Mouse (Mus musculus) forebrain, postnatal 0 days (tissue): ENCODE measurements at regions not wholly inside any gene's neighbourhood (a gene's known extent, or its start where the extent isn't known, plus 50 kb on each side); places are given as distances from the start of the nearest gene placed in this dataset.
"Not testable (repeated sequence)": the region's sequence is repeated elsewhere in the genome, so short reads cannot be mapped to it uniquely, and the experiment has no call there.

Experiments
- ATAC-seq: fragments of 200-750 bp; cut with Nextera tagmentation; 2 replicates; pipeline ENCODE4 v1.8.0; 2017; ENCODE audit warnings: mild to moderate bottlenecking, moderate library complexity
- DNase-seq: peaks from one replicate; pipeline ENCODE4 v3.0.0-alpha.2; 2015
- H3K27ac ChIP-seq: fragments of 300-500 bp; sonication (generic); 2 replicates; pipeline ENCODE4 v1.5.1; 2014; ENCODE audit warnings: low read depth, mild to moderate bottlenecking, antibody characterized with exemption, low read length, moderate library complexity, mixed read lengths
- H3K27me3 ChIP-seq: fragments of 300-500 bp; sonication (generic); 2 replicates; pipeline ENCODE4 v1.6.1; 2014; ENCODE audit warnings: mild to moderate bottlenecking, low read length, mixed read lengths; ENCODE audit not compliant: insufficient read depth
- H3K36me3 ChIP-seq: fragments of 300-500 bp; sonication (generic); 2 replicates; pipeline ENCODE4 v1.6.1; 2014; ENCODE audit warnings: mild to moderate bottlenecking, moderate library complexity; ENCODE audit not compliant: insufficient read depth
- H3K4me1 ChIP-seq: fragments of 300-500 bp; sonication (generic); 2 replicates; pipeline ENCODE4 v1.6.1; 2014; ENCODE audit warnings: antibody characterized with exemption; ENCODE audit not compliant: insufficient read depth
- H3K4me2 ChIP-seq: fragments of 300-500 bp; sonication (generic); 2 replicates; pipeline ENCODE4 v1.6.1; 2014; ENCODE audit warnings: low read depth, mild to moderate bottlenecking, moderate library complexity
- H3K4me3 ChIP-seq: fragments of 300-500 bp; sonication (generic); 2 replicates; pipeline ENCODE4 v1.5.1; 2014; ENCODE audit warnings: low read depth, low read length, mixed read lengths
- H3K9ac ChIP-seq: fragments of 300-500 bp; sonication (generic); 2 replicates; pipeline ENCODE4 v1.6.1; 2014; ENCODE audit warnings: mild to moderate bottlenecking
- H3K9me3 ChIP-seq: fragments of 300-500 bp; sonication (generic); 2 replicates; pipeline ENCODE4 v1.6.1; 2016; ENCODE audit warnings: low read length
- CTCF ChIP-seq: sonication (generic); IDR thresholded peaks from 2 replicates; pipeline ENCODE4 v1.5.1; 2016; ENCODE audit warnings: antibody characterized with exemption, control low read depth, low read depth
- WGBS: fragments of 180-500 bp; shearing (Covaris S2); extraction: QIAGEN DNeasy Blood & Tissue Kit; methylation state at CpG from one replicate; pipeline ENCODE4 v1.1.7; 2014; 5-methylcytosine and 5-hydroxymethylcytosine counted together

GRCm38 (mm10) chr12:119527760-119528159 is 213.7 kb downstream of the Macc1 start:
- Histone ChIP-seq H3K36me3 (no peaks in the 10 kb centered on the region), H3K9me3 (no peaks in the 10 kb centered on the region), H3K27ac (no peak overlapping the region), H3K4me1 (no peaks in the 10 kb centered on the region), H3K9ac (no peak overlapping the region), H3K27me3 (no peaks in the 10 kb centered on the region), H3K4me3 (no peak overlapping the region), H3K4me2 (no peak overlapping the region)
- WGBS = 89% methylated on average over 2 of the region's 2 CpGs
- ATAC-seq (no peak), DNase-seq (no peak)
- no peak for TF ChIP-seq CTCF

- not testable (repeated sequence) for H3K4me3 ChIP-seq, H3K27me3 ChIP-seq, DNase-seq, H3K9ac ChIP-seq, H3K9me3 ChIP-seq, ATAC-seq, H3K4me2 ChIP-seq, H3K36me3 ChIP-seq, H3K4me1 ChIP-seq, H3K27ac ChIP-seq
- WGBS = 84% methylated on average over 2 of the region's 2 CpGs
These were observed 234.3 kb downstream of the Macc1 start for GRCm38 (mm10) chr12:119548376-119548775.

- no peaks in the 10 kb centered on the region for H3K27me3 ChIP-seq
- H3K9me3 ChIP-seq = peaks cover 4% of the 10 kb centered on the region; the same call in 1 of the 2 replicates
- ATAC-seq (peak; percentile 98), DNase-seq (peak; percentile 43)
- WGBS = 29% methylated on average over 3 of the region's 3 CpGs
- TF ChIP-seq CTCF = no peak
- H3K4me2 ChIP-seq = no peak overlapping the region
- no peak overlapping the region for H3K9ac ChIP-seq
- no peaks in the 10 kb centered on the region for H3K36me3 ChIP-seq
- no peak overlapping the region for H3K4me3 ChIP-seq
- no peaks in the 10 kb centered on the region for H3K4me1 ChIP-seq
- no peak overlapping the region for H3K27ac ChIP-seq
These were observed 262.6 kb downstream of the Macc1 start for GRCm38 (mm10) chr12:119576690-119577089.

- TF ChIP-seq CTCF = no peak
- H3K9ac ChIP-seq = no peak overlapping the region
- H3K27me3 ChIP-seq = no peaks in the 10 kb centered on the region
- no peaks in the 10 kb centered on the region for H3K4me1 ChIP-seq
- no peak for DNase-seq
- H3K27ac ChIP-seq = no peak overlapping the region
- H3K9me3 ChIP-seq = 0 out of 2 replicates have a peak, but pooled peaks cover under 1% of the 10 kb centered on the region
- H3K4me3 ChIP-seq = no peak overlapping the region
- no peak overlapping the region for H3K4me2 ChIP-seq
- ATAC-seq = no peak
- H3K36me3 ChIP-seq = no peaks in the 10 kb centered on the region
These were observed 263.2 kb downstream of the Macc1 start for GRCm38 (mm10) chr12:119577280-119577679.

GRCm38 (mm10) chr12:119601361-119601760 is 287.3 kb downstream of the Macc1 start:
- H3K4me1 ChIP-seq = no peaks in the 10 kb centered on the region
- no peak overlapping the region for H3K27ac ChIP-seq
- no peak overlapping the region for H3K4me3 ChIP-seq
- H3K9ac ChIP-seq = no peak overlapping the region
- no peak overlapping the region for H3K4me2 ChIP-seq
- H3K9me3 ChIP-seq = no peaks in the 10 kb centered on the region
- TF ChIP-seq CTCF = no peak
- ATAC-seq = no peak
- no peak for DNase-seq
- no peaks in the 10 kb centered on the region for H3K27me3 ChIP-seq
- no peaks in the 10 kb centered on the region for H3K36me3 ChIP-seq

- no peaks in the 10 kb centered on the region for H3K4me1 ChIP-seq
- H3K4me3 ChIP-seq = no peak overlapping the region
- ATAC-seq (peak; percentile 61), DNase-seq (peak; percentile 28)
- no peak overlapping the region for H3K4me2 ChIP-seq
- H3K9ac ChIP-seq = no peak overlapping the region
- WGBS = 57% methylated on average over 1 of the region's 1 CpGs
- no peak overlapping the region for H3K27ac ChIP-seq
- H3K9me3 ChIP-seq = no peaks in the 10 kb centered on the region
- no peaks in the 10 kb centered on the region for H3K36me3 ChIP-seq
- no peak for TF ChIP-seq CTCF
- H3K27me3 ChIP-seq = no peaks in the 10 kb centered on the region
These were observed 310.2 kb downstream of the Macc1 start for GRCm38 (mm10) chr12:119624238-119624637.

- no peak for ATAC-seq
- no peaks in the 10 kb centered on the region for H3K9me3 ChIP-seq
- no peak overlapping the region for H3K4me3 ChIP-seq
- H3K27me3 ChIP-seq = no peaks in the 10 kb centered on the region
- H3K27ac ChIP-seq = no peak overlapping the region
- TF ChIP-seq CTCF = no peak
- H3K36me3 ChIP-seq = no peaks in the 10 kb centered on the region
- H3K4me2 ChIP-seq = no peak overlapping the region
- no peak overlapping the region for H3K9ac ChIP-seq
- H3K4me1 ChIP-seq = no peaks in the 10 kb centered on the region
- no peak for DNase-seq
- WGBS = 62% methylated on average over 2 of the region's 2 CpGs
These were observed 290.3 kb upstream of the Tmem196 start for GRCm38 (mm10) chr12:119655366-119655765.
